Mouse (Mus musculus): ENCODE measurements around the gene Gm6351. TPM values are rescaled to one million over a fixed set of nuclear protein-coding genes. Genes with fewer than 3 reads are reported as not detected.

Gene Gm6351
- not detected for total RNA-seq (2023)

GRCm38 (mm10) chr5:94076085-94076484, at the start of gene Gm6351:
Gm6351 (plus strand) TSS chr5:94076385.

DNA sequence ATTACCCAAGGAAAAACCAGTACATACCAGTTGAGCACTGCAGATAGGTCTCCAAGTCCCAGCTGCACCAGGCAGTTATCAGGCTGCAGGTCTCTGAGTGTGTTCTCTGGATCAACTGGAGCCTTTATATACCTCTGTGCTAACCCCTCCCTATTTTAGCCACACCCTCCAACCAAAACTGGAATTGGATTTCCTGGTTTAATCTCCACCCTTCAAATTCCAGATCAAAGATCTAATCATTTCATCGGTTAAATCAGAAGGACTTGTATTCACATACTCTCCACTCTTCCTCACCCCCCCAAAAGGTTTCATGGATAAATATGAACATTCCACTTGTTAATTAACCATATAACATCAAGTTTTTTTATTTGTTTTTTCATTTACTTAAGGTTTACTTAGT, 5.7 kb upstream of the Gm6351 start, which contains the start of gene BC061212:
Gene BC061212, minus strand, starts transcription at position 101 of the 400 bp plus-strand sequence.

Other genes with a start within 250 kb of the Gm6351 start
- gene Gm7792, start 232.6 kb upstream of the Gm6351 start, total RNA-seq (2023), result not detected
- gene Gm16429, start 147.3 kb upstream of the Gm6351 start, total RNA-seq (2023), result not detected
- not detected for gene BC061212, start 5.8 kb upstream of the Gm6351 start, total RNA-seq (2023)
- gene Gm3106, start 141.6 kb downstream of the Gm6351 start, total RNA-seq (2023), result not detected
- gene A430089I19Rik, start 230.4 kb downstream of the Gm6351 start, total RNA-seq (2023), result not detected
- not detected for gene Gm6502, start 238.1 kb downstream of the Gm6351 start, total RNA-seq (2023)